Mouse (Mus musculus) NIH3T3 (cell line): Measurements from ENCODE around the gene Pygm.
A peak's percentile ranks its signal among the peaks of the same experiment; 100 is the strongest.

Experiments used
- DNase-seq: peaks from one replicate; pipeline ENCODE4 v3.0.0-alpha.2; 2012; ENCODE audit warnings: low read depth

The Pygm gene

DNA sequence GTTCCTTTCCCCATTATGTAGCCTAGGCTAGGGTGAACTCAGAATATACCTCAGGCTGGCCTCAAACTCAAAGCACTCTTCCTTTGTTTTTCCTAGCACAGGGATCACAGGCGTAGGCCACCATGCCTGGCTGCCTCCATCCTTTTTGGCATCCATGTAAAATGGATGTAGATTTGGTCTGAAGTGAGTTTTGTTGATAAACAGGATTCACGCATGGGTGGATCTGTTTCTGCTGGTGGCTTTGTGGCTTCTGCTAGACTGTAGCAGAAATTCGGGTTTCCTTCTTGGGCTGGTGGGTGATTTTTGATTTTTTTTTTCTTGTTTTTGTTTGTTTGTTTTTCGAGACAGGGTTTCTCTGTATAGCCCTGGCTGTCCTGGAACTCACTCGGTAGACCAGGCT lies 25.7 kb downstream of the Pygm start:
- no peak for DNase-seq

GRCm38 (mm10) chr19:6412798-6413197 lies 28.6 kb downstream of the Pygm start:
- no peak for DNase-seq

- no peak for DNase-seq
These were observed 31.3 kb downstream of the Pygm start for GRCm38 (mm10) chr19:6415454-6415853.

DNA sequence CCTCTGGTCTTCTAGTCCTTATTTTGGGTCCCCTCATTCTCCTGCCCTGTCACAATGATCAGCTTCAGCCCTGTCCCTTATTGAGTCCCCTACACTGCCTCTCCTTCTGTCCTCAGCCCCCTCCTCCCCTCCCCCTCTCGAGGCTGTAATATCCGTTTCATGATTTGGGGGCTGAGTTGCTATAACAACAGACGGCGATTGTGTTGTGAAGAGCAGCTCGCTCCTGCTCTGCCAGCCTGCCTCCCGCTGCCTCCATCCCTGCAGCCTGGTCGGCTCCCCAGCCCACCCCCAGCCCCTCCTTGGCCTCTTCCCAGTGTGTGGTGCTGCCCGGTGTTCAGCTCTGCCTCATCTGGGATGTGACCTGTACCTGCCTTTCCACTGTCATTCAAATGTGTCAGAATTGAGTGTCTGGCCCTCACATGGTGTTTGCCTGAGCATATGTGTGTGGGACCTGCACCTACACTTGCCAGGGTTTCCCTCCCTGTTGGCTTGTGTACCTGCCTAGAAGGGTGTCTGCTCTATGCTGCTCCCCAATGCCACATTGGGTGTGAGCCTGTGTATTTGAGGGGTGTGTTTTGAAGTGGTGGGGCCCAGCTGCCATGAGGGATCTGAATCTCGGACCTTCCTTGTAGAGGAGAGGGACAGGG lies 32.0 kb downstream of the Pygm start:
- DNase-seq: no peak

- DNase-seq: no peak
These were observed 32.9 kb downstream of the Pygm start for GRCm38 (mm10) chr19:6416894-6417761.

DNA sequence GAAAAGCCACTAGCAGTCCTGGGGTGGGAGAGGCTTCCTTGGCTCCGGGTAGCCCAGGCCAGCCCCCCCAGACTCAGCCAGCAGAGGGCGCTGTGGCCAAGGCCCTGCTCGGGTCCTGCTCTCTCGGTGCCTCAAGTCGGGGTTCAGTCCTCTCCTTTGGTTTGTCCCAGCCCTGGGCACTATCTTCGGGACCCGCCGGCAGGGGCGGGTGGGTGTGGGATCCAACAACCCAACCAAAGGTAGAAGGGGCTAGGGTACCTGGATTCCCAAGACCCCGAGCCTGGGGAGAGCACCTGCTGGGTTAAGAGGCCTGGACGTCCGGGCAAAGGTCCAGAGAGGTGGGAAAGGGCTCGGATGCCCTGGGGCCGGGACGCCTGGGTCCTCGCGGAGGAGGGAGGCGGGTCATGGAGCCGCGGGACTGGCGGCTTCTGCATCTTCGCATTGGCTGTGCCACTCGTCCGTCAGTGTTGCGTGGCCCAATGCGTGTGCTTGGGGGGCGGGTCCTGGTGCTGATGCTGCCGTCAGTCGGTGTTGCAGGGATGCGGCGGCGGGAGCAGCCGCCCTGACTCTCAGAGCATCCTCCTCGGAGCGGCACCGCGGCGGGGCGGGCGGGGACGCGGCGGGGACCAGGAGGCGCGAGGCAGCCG lies 34.2 kb downstream of the Pygm start, which contains the start of gene Nrxn2:
TSS of gene Nrxn2 (plus strand) at position 499 of the 647 bp plus-strand sequence.
- peak; percentile 88 for DNase-seq

DNA sequence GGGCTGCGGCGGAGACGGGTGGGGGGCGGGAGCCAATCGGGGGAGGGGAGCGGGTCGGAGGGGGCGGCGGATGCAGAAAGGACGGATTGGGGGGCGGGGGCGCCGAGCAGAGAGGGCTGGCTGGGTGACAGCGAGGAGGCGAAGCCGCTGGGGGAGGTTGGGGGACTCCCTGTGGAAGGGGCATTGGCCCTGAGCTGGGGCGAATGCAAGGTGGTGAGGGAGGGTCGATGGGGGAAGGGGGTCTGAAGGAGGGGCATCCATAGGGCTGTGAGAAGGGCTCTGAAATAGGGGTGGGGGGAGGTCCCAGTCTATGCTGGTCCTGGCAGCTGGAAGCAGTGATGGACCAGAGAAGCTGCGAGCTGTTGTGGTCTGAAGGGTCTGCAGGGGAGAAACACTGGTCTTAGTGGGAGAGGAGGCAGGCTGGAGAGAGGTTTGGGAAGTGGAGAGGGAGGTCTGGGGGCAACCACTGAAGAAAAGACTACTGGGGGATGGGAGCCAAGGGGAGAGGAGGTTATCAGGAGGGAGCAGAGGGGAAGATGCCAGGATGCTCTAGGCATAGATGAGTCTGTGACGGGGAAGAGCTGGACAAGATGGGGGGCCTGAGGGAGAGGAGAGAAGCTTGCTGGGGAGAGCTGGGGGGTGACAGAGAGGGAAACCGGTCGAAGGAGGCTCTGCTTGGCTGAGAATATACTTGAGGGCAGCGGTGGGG lies 34.9 kb downstream of the Pygm start:
- DNase-seq: no peak

- no peak for DNase-seq
These were observed 35.7 kb downstream of the Pygm start for GRCm38 (mm10) chr19:6419805-6420310.

DNA sequence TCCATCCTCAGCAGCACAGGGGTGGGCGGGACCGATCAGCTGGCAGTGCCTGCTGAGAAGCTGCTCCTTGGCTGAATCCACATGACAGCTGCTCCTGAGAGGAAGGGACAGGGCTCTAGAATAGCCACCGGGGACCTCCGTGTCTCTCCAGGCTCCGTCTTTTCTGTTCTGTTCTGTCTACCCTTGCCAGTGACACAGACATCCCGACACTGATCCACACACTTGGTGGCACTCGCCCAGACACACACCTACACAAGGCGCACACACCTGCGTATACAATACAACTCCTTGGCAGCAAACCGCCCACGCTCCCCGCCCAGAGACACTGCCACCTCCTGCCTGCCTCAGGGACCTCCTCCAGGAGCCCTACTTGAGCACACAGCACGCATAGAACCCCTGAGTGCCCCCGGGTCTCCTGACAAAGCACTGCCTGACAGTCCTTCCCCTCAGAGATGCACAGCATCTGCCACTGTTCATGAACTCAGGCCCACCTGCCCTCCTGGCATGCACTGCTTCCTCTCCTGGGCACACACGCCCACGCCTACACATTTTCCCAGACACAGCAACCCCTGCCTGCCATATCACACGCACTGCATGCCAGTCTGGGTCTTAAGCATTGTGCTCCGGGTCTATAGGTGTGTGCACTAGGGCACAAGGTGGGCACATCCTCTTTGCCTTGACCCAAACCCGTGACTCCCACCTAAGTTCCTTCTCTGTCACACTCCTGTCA lies 36.4 kb downstream of the Pygm start:
- no peak for DNase-seq

DNA sequence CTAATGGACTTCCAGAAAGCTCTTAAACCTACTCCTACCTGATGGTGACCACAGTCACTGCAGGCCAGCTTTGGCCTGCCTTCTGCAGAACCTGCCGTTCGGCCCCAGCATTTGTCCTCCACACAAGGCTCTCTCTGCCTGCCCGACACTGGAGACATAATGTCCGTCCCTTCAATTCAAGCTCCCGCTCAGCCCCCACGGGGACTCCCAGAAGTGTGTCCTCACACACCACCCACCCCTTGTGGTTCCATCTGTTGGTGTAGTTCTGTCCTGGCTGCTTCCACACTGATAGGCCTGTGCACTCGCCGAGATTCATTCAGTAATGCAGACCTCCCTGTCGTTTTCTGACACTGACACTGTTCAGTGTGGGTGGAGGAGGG lies 37.0 kb downstream of the Pygm start:
- no peak for DNase-seq

- no peak for DNase-seq
These were observed 37.8 kb downstream of the Pygm start for GRCm38 (mm10) chr19:6422014-6422413.

- no peak for DNase-seq
These were observed 39.0 kb downstream of the Pygm start for GRCm38 (mm10) chr19:6423241-6423640.

GRCm38 (mm10) chr19:6424137-6424881 lies 40.1 kb downstream of the Pygm start:
- DNase-seq: no peak

DNA sequence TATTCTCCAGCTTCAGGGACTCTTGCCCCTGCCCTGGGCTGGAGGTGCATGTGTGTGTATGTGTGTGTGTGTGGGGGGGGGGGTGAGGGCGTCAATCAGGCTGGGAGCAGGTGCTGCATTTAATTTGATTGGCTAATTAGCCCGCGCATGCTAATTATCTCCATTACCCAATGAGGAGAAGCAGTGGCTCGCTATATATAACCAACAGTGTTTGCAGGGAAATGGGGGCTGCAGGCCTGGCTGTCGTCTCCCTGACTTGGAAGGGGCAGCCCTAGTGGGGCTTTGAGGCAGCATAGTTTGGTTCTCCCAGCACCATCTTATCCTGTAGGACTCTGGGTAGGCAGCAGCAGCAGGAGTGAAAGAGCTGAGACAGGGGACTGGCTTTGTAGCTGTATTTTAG lies 41.4 kb downstream of the Pygm start:
- DNase-seq: no peak

GRCm38 (mm10) chr19:6426703-6427500 lies 42.7 kb downstream of the Pygm start:
- DNase-seq: peak; percentile 78

GRCm38 (mm10) chr19:6427653-6428434 lies 43.6 kb downstream of the Pygm start:
- no peak for DNase-seq

- DNase-seq: no peak
These were observed 44.5 kb downstream of the Pygm start for GRCm38 (mm10) chr19:6428501-6429200.

- no peak for DNase-seq
These were observed 58.8 kb downstream of the Pygm start for GRCm38 (mm10) chr19:6443016-6443415.
